Mouse (Mus musculus) kidney, adult 2 months (tissue): ENCODE measurements at regions not wholly inside any gene's neighbourhood (a gene's known extent, or its start where the extent isn't known, plus 50 kb on each side); places are given as distances from the start of the nearest gene placed in this dataset.

Experiments used
- DNase-seq: peaks from one replicate; pipeline ENCODE4 v3.0.0; 2021
- H3K27ac ChIP-seq: fragments of 200-500 bp; 2 replicates; pipeline ENCODE4 v1.5.1; 2012; ENCODE audit warnings: low read depth, low read length, control low read depth, inconsistent platforms; ENCODE audit not compliant: insufficient read depth
- H3K27me3 ChIP-seq: fragments of 200-500 bp; replicated peaks from 2 replicates; pipeline ENCODE4 v1.6.1; 2012; ENCODE audit warnings: mild to moderate bottlenecking, moderate library complexity, low read length, inconsistent platforms; ENCODE audit not compliant: control insufficient read depth, insufficient read depth
- H3K36me3 ChIP-seq: fragments of 200-500 bp; 2 replicates; pipeline ENCODE4 v1.6.1; 2012; ENCODE audit warnings: mild to moderate bottlenecking, moderate library complexity, low read length, inconsistent platforms; ENCODE audit not compliant: control insufficient read depth, insufficient read depth
- H3K4me1 ChIP-seq: fragments of 200-500 bp; 2 replicates; pipeline ENCODE4 v1.6.1; 2011; ENCODE audit warnings: low read length; ENCODE audit not compliant: control insufficient read depth, insufficient read depth
- H3K4me3 ChIP-seq: fragments of 200-500 bp; 2 replicates; pipeline ENCODE4 v1.5.1; 2011; ENCODE audit warnings: mild to moderate bottlenecking, low read depth, low read length, control low read depth; ENCODE audit not compliant: insufficient read depth
- CTCF ChIP-seq: fragments of 200-500 bp; conservative IDR thresholded peaks from 2 replicates; pipeline ENCODE4 v1.5.1; 2011; ENCODE audit warnings: low read depth, mild to moderate bottlenecking, control low read depth, low read length, moderate library complexity, mixed read lengths; ENCODE audit not compliant: insufficient read depth, insufficient read length
- POLR2A ChIP-seq: fragments of 200-500 bp; IDR thresholded peaks from one replicate; pipeline ENCODE4 v1.6.1; 2011; ENCODE audit warnings: low read depth, low read length, control low read depth
- WGBS: fragments of 180-500 bp; shearing (Covaris S2); methylation state at CpG from one replicate; pipeline ENCODE4 v1.1.7; 2018; 5-methylcytosine and 5-hydroxymethylcytosine counted together

- Histone ChIP-seq H3K27me3 (no peaks in the 10 kb centered on the region), H3K4me1 (no peaks in the 10 kb centered on the region), H3K36me3 (no peaks in the 10 kb centered on the region), H3K27ac (no peak overlapping the region), H3K4me3 (no peak overlapping the region)
- TF ChIP-seq POLR2A (no peak), CTCF (no peak)
- WGBS: 56% methylated on average over 4 of the region's 4 CpGs
- DNase-seq: no peak
Observed at GRCm38 (mm10) chr2:108764703-108765102, 515.8 kb upstream of the Kif18a start.

DNA sequence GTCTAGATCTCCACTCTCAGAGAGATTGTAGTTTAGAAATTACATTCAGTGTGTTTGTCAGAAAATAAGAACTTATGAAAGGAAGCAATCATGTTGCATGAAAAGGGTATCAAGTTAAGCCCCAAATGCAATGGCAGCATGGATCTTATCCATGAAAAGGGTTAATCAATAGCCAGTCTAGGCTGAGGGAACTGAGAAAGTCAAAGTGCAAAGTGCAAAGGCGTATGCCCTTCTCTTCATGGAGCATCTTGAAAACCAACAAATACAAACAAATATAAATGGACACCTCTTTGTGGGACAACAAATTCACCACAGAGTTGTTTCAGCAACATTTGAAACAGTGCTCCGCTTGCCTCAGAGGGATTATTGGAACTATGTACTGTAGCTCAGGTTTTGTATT lies 514.1 kb upstream of the Kif18a start:
- no peaks in the 10 kb centered on the region for H3K36me3 ChIP-seq
- no peak overlapping the region; the same call in 1 of the 2 replicates for H3K27ac ChIP-seq
- no peak overlapping the region for H3K4me3 ChIP-seq
- 81% methylated on average over 2 of the region's 2 CpGs for WGBS
- no peak for TF ChIP-seq POLR2A
- TF ChIP-seq CTCF: no peak
- peak; percentile 79 for DNase-seq
- H3K27me3 ChIP-seq: no peaks in the 10 kb centered on the region
- H3K4me1 ChIP-seq: no peaks in the 10 kb centered on the region

DNA sequence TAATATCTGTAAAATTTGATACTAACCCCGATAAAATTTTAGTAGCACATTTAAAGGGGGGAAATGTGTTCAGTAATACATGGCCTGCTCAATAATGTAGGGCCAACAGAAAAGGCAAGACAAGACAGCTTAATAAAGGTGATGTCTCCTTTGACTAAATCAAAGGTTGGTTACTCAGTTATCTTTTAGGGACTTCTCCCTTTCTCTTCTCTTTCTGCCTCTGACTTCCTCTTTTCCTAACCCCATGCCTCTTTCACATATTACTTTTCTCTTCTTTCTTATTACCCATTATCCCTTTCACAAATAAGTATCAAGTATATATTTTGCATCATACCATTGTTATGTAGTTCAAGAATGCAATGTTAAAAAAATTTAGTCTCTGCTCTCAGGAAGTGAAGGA lies 510.2 kb upstream of the Kif18a start:
- TF ChIP-seq CTCF (no peak), POLR2A (no peak)

DNA sequence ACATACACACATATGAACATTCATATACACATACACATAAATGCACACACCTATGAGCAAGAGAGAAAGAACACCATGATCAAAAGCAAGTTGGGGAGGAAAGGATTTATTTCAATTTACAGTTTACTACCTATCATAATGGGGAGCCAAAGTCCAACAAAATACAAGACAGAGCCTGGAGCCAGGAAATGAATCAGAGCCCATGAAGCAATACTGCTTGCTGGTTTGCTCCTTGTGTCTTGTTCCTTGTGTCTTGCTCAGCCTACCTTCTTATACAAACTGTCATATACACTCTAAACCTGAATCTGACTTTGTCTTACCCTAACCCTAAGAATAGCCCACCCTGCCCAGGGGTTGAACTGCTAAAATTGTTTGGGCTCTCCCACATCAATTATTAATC lies 497.1 kb upstream of the Kif18a start:
- Histone ChIP-seq H3K27ac (no peak overlapping the region), H3K27me3 (no peaks in the 10 kb centered on the region), H3K4me1 (no peaks in the 10 kb centered on the region), H3K4me3 (no peak overlapping the region), H3K36me3 (no peaks in the 10 kb centered on the region)
- DNase-seq: peak; percentile 7
- TF ChIP-seq CTCF (no peak), POLR2A (no peak)

More for the DNA sequence above, 510.2 kb upstream of the Kif18a start:
- Histone ChIP-seq H3K27me3 (no peaks in the 10 kb centered on the region), H3K4me1 (no peaks in the 10 kb centered on the region), H3K27ac (no peak overlapping the region), H3K36me3 (no peaks in the 10 kb centered on the region), H3K4me3 (no peak overlapping the region)
- 98% methylated on average over 1 of the region's 1 CpGs for WGBS
- DNase-seq: no peak

DNA sequence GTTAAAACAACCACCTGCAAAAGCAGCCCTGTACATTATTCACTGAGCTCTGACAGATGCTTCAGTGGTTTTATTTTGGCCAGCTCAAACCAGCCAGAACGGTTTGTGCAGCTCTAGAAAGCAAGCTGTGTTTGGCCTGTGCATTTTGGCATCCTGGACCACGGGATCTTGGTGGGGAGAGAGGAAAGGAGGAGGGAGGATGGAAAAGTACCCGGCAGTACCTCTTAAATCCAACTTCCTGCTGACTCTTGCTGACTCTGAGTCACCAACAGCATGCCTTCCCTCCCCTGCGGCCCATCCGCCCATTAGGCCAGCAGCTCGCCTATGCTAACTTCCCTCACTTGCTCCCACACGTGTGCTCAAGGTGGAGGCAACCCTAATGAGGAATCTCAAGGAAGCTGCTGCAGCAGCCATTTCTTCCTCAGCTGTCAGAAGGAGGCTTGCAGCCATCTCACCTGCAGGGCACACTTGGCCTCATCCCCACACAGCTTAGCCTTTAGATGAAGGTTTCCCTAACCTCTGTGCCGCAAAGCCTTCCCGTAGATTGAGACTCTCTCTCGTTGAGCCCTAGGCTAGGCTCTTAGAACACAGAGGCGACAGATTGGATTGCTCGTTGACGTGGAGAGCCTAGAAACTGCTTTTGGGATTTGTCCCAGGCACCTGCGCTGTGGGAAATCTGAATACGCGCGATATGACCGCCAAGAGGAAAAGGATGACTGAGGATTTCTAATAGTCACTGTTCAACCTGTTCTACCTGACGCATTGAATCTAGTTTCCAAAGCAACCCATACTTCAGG lies 495.2 kb upstream of the Kif18a start:
- no peak for DNase-seq
- Histone ChIP-seq H3K27me3 (no peaks in the 10 kb centered on the region), H3K4me3 (no peak overlapping the region), H3K36me3 (no peaks in the 10 kb centered on the region), H3K4me1 (no peaks in the 10 kb centered on the region), H3K27ac (no peak overlapping the region)
- TF ChIP-seq CTCF: no peak
- TF ChIP-seq POLR2A: no peak
- WGBS: 71% methylated on average over 19 of the region's 19 CpGs

- no peaks in the 10 kb centered on the region for H3K4me1 ChIP-seq
- H3K27ac ChIP-seq: no peak overlapping the region
- H3K4me3 ChIP-seq: no peak overlapping the region
- 87% methylated on average over 7 of the region's 7 CpGs for WGBS
- no peaks in the 10 kb centered on the region for H3K27me3 ChIP-seq
- no peaks in the 10 kb centered on the region for H3K36me3 ChIP-seq
- TF ChIP-seq POLR2A (no peak), CTCF (no peak)
- DNase-seq: no peak
Observed at GRCm38 (mm10) chr2:108789166-108789565, 491.4 kb upstream of the Kif18a start.

DNA sequence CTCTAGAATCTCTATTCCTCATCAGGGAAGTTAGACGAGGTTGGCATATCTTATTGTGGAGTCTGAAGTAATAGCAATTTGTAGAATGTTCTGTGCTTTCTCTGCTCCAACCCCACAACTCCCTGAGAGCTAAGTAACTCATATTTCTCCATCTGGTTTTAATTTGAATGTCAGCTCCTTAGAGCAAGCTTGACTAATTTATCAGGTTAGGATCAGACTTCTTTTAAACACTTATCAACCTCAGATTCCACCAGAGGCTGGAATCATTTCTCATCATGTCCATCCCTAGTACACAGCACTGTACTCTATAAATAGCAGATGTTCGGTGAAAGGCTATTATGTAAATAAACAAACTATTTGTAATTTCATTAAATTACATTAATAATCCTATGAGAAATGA lies 485.4 kb upstream of the Kif18a start:
- no peak for TF ChIP-seq POLR2A
- no peak for TF ChIP-seq CTCF
- Histone ChIP-seq H3K4me1 (no peaks in the 10 kb centered on the region), H3K4me3 (no peak overlapping the region), H3K27ac (no peak overlapping the region), H3K36me3 (no peaks in the 10 kb centered on the region), H3K27me3 (no peaks in the 10 kb centered on the region)
- DNase-seq: no peak
- 67% methylated on average over 2 of the region's 2 CpGs for WGBS
